Mouse (Mus musculus): ENCODE results near the gene Olfr970.
"Not testable (repeated sequence)": the region's sequence is repeated elsewhere in the genome, so short reads cannot be mapped to it uniquely, and the experiment has no call there.

Gene Olfr970

DNA sequence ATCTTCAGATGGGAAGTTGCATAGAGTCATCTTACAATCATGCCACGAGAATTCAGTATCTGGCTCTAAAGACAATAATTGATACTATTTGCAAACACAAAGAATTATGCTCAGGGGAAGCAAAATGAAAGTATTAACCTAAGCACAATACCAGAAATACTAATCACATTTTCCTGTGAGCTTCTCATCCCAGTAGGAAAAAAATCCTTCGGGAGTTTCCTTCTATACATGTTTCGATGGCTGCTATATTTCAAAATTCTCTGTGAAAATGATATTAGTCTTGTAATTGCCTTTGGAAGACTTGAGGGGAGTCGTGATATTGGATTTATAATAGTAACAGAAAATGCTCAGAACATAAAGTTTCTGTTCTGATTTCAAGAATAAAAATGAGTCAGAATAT lies at the start of gene Olfr970:
Olfr970 (plus strand) TSS at position 301 of the 400 bp plus-strand sequence.
- DNase-seq, result no peak

DNA sequence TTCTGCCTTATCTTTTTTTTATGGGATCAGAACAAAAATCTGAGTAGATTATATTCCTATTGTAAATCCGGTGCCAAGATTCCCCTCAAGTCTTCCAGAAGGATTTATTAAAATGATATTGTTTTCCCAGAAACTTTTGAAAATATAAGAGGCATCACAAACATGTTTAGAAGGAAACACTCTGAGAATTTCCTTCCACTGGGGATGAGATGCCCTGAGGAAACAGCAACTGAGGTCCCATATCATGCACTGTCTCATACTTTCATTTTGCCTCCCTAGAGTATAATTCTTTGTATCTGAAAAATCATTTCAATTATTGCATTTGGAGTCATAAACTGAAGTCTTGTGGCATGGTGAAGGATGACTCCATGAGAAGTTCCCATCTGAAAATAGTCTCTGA lies 25.5 kb upstream of the Olfr970 start, which contains the start of gene Olfr968:
Olfr968 (minus strand) TSS at position 101 of the 400 bp plus-strand sequence.
- no peak for DNase-seq

DNA sequence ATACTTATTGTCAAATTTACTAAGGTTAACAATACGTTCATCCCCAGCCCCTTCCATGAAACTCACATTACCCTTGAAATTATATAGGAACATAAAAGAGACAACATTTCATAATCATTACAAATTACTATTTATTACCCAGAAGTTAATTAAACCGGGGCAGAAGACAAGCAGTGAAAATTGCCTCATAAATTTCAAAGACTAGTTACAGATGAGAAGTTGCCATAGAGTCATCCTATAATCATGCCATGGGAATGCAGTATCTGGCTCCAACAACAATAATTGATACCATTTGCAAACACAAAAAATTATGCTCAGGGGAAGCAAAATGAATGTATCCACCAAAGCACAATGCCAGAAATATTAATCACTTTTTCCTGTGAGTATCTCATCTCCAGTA lies 18.1 kb upstream of the Olfr970 start, which contains the start of gene Olfr969:
Olfr969 (plus strand) TSS at position 388 of the 400 bp plus-strand sequence.
- no peak for DNase-seq

DNA sequence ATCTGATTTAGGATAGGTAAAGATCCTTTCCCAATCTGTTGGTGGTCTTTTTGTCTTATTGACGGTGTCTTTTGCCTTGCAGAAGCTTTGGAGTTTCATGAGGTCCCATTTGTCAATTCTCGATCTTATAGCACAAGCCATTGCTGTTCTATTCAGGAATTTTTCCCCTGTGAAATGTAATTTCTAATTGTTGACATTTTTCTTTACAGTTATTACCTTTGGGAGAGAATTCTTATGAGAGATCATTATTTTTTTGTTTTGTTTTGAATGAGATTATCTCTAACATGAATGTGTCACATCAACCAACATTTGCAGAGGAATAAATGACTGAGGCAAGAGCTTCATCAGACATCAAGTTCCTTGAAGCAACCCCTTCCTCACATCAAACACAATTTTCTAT lies 27.9 kb downstream of the Olfr970 start, which contains the start of gene Olfr971:
Olfr971 (plus strand) TSS at position 301 of the 400 bp plus-strand sequence.
- DNase-seq, result not testable (repeated sequence)

DNA sequence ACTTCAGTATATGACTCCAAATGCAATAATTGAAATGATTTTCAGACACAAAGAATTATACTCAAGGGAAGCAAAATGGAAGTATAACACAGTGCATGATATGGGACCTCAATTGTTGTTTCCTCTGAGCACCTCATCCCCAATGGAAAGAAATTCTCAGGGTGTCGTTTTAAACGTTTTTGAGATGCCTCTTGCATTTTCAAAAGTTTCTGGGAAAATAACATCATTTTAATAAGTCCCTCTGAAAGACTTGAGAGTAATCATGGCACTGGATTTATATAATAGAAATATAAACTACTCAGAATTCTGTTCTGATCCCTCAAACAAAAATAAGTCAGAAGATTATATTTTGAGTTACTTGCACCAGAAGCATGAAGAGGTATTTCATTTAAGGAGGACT lies 57.5 kb downstream of the Olfr970 start, which contains the start of gene Olfr972:
Olfr972 (plus strand) TSS at position 301 of the 400 bp plus-strand sequence.
- no peak for DNase-seq

Data from lung, adult 18-20 months (tissue).